Mouse (Mus musculus) stomach, embryonic 15.5 days (tissue): ENCODE measurements at regions not wholly inside any gene's neighbourhood (a gene's known extent, or its start where the extent isn't known, plus 50 kb on each side); places are given as distances from the start of the nearest gene placed in this dataset.

Experiments used
- ATAC-seq: fragments of 200-750 bp; cut with Nextera tagmentation; 2 replicates; pipeline ENCODE4 v1.8.0; 2017; ENCODE audit warnings: low read depth, moderate number of reproducible peaks, moderate TSS enrichment; ENCODE audit not compliant: insufficient read depth, low FRiP score
- H3K27ac ChIP-seq: fragments of 300-500 bp; sonication (generic); 2 replicates; pipeline ENCODE4 v1.5.1; 2015; ENCODE audit warnings: mild to moderate bottlenecking, inconsistent platforms
- H3K27me3 ChIP-seq: fragments of 300-500 bp; sonication (generic); replicated peaks from 2 replicates; pipeline ENCODE4 v1.6.1; 2015; ENCODE audit warnings: inconsistent platforms
- H3K36me3 ChIP-seq: fragments of 300-500 bp; sonication (generic); 2 replicates; pipeline ENCODE4 v1.6.1; 2015; ENCODE audit warnings: inconsistent platforms
- H3K4me1 ChIP-seq: fragments of 300-500 bp; sonication (generic); 2 replicates; pipeline ENCODE4 v1.6.1; 2015; ENCODE audit warnings: inconsistent platforms
- H3K4me2 ChIP-seq: fragments of 300-500 bp; sonication (generic); 2 replicates; pipeline ENCODE4 v1.6.1; 2015; ENCODE audit warnings: mild to moderate bottlenecking, inconsistent platforms
- H3K4me3 ChIP-seq: fragments of 300-500 bp; sonication (generic); replicated peaks from 2 replicates; pipeline ENCODE4 v1.5.1; 2015; ENCODE audit warnings: inconsistent platforms
- H3K9ac ChIP-seq: fragments of 300-500 bp; sonication (generic); 2 replicates; pipeline ENCODE4 v1.6.1; 2015; ENCODE audit warnings: inconsistent platforms
- H3K9me3 ChIP-seq: fragments of 300-500 bp; sonication (generic); 2 replicates; pipeline ENCODE4 v1.6.1; 2016; ENCODE audit warnings: inconsistent platforms
- WGBS: fragments of 180-500 bp; shearing (Covaris S2); methylation state at CpG from one replicate; pipeline ENCODE4 v1.1.7; 2015; 5-methylcytosine and 5-hydroxymethylcytosine counted together

GRCm38 (mm10) chr6:33117877-33118276 is 57.8 kb upstream of the Chchd3 start:
- no peak for ATAC-seq
- Histone ChIP-seq H3K36me3 (no peaks in the 10 kb centered on the region), H3K4me1 (no peaks in the 10 kb centered on the region), H3K9me3 (no peaks in the 10 kb centered on the region), H3K4me3 (no peak overlapping the region), H3K27ac (no peak overlapping the region), H3K9ac (no peak overlapping the region), H3K4me2 (no peak overlapping the region), H3K27me3 (no peaks in the 10 kb centered on the region)
- 29% methylated on average over 1 of the region's 1 CpGs for WGBS

DNA sequence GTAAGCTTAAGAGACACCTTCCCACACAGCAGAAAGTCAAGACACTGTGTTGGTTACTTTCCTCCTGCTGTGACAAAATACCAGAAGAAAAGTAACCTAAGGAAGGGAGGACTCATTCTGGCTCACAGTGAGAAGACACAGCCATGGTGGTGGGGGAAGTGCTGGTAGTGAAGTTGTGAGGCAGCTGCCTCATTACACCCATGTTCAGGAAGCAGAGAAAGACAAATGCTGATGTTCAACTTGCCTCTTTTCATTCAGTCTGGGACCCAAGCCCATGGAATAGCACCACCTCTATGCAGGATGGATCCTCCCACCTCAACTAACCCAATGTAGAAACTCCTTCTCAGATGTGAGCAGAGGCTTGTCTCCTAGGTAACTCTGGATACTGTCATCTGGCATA is 60.5 kb upstream of the Chchd3 start:
- Histone ChIP-seq H3K9ac (no peak overlapping the region), H3K27me3 (no peaks in the 10 kb centered on the region), H3K4me3 (no peak overlapping the region), H3K4me1 (no peaks in the 10 kb centered on the region), H3K9me3 (no peaks in the 10 kb centered on the region), H3K27ac (no peak overlapping the region), H3K36me3 (no peaks in the 10 kb centered on the region), H3K4me2 (no peak overlapping the region)
- ATAC-seq: no peak

DNA sequence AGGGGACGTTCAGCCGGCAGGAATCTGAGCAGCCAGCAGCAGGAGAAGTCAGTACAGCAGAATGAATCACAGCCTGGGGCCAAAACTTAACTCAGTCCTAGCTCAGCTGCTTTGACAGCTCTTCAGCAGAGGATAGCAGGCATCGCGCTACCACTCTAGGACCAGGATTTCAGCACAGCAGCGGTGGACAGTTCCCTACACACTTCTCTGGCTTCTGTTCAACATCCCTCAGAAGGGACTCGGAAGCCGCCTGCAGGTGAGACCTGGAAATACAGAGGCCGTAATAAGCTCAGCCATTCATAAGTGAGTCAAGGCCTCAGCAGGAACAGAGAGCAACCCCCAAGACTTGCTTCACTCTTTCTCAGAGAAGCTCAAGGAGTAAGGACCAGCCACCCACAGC is 66.5 kb upstream of the Chchd3 start:
- Histone ChIP-seq H3K4me1 (no peaks in the 10 kb centered on the region), H3K27ac (no peak overlapping the region), H3K27me3 (no peaks in the 10 kb centered on the region), H3K36me3 (no peaks in the 10 kb centered on the region), H3K9me3 (no peaks in the 10 kb centered on the region), H3K4me3 (no peak overlapping the region), H3K4me2 (no peak overlapping the region), H3K9ac (no peak overlapping the region)
- WGBS: 5% methylated on average over 8 of the region's 8 CpGs
- no peak for ATAC-seq

DNA sequence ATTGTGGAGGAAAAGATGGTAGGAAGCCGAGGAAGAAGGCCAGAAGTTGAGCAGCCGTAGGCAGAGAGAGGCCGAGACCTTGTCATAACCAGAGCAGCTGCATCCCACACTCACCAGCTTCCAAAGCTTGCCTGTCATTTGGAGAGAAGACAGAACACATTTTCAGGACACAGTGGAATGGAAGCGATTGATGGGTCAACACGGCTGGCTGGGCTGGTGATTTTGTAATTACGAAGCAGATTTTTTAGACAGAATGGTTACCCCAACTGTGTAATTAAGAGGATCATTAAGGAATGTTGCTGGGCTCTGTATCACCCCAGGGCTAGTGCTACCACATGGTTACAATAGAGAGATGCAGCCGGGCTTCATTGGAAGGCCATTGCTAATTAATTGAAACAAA is 76.8 kb upstream of the Chchd3 start:
- no peak overlapping the region for H3K4me2 ChIP-seq
- no peaks in the 10 kb centered on the region for H3K9me3 ChIP-seq
- H3K4me1 ChIP-seq: no peaks in the 10 kb centered on the region
- H3K36me3 ChIP-seq: no peaks in the 10 kb centered on the region
- no peak overlapping the region for H3K4me3 ChIP-seq
- H3K27ac ChIP-seq: no peak overlapping the region
- H3K9ac ChIP-seq: no peak overlapping the region
- no peak for ATAC-seq
- H3K27me3 ChIP-seq: no peaks in the 10 kb centered on the region
- 75% methylated on average over 7 of the region's 7 CpGs for WGBS

GRCm38 (mm10) chr6:33137823-33138222 is 77.8 kb upstream of the Chchd3 start:
- H3K4me3 ChIP-seq: no peak overlapping the region
- H3K4me1 ChIP-seq: no peaks in the 10 kb centered on the region
- H3K36me3 ChIP-seq: no peaks in the 10 kb centered on the region
- no peak for ATAC-seq
- no peaks in the 10 kb centered on the region for H3K9me3 ChIP-seq
- no peak overlapping the region for H3K27ac ChIP-seq
- H3K27me3 ChIP-seq: no peaks in the 10 kb centered on the region
- no peak overlapping the region for H3K9ac ChIP-seq
- no peak overlapping the region for H3K4me2 ChIP-seq
- 39% methylated on average over 8 of the region's 8 CpGs for WGBS

DNA sequence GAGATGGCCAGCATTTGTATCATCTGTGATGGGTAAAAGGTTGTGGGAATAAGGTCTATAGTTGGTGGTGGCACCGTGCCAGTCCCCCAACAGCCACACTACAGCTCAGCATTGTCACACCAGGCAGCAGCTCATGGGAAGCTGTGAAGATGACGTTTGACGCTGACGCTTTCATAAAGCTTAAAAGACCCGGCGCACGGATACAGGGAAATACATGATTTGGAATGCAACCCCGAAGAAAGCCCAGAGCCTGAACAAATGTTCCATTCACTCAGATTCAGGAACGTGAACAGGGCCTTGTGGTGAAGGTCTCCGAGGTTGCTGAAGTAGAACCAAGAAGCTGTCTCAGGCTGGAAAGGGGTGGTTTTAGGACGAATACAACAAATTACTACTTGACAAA is 82.4 kb upstream of the Exoc4 start:
- Histone ChIP-seq H3K4me1 (no peaks in the 10 kb centered on the region), H3K4me3 (no peak overlapping the region), H3K9ac (no peak overlapping the region), H3K9me3 (no peaks in the 10 kb centered on the region), H3K27ac (no peak overlapping the region), H3K4me2 (no peak overlapping the region), H3K36me3 (no peaks in the 10 kb centered on the region), H3K27me3 (no peaks in the 10 kb centered on the region)
- no peak for ATAC-seq
- WGBS: 87% methylated on average over 11 of the region's 11 CpGs

DNA sequence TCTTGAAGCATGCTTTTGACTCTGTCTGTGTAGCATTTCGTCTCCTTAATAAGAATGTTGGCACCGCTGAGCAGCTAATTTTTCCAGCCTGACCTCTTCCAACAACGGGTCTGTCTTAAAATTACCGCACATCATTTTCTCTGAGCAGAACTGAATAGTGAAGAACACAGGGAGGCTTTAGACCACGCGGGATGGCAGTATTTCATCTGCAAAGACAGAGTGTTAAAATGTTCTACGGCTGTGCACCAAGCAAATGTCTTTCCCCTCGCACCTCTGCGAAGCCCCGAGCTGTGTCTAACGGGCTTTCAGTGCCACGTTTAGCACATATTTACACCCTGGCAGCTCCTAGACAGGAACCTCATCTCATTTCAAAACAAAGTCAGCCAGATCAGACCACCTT is 75.3 kb upstream of the Exoc4 start:
- Histone ChIP-seq H3K9me3 (no peaks in the 10 kb centered on the region), H3K4me3 (no peak overlapping the region), H3K4me1 (no peaks in the 10 kb centered on the region), H3K27me3 (no peaks in the 10 kb centered on the region), H3K4me2 (no peak overlapping the region), H3K9ac (no peak overlapping the region), H3K27ac (no peak overlapping the region), H3K36me3 (no peaks in the 10 kb centered on the region)
- ATAC-seq: no peak
- WGBS: 56% methylated on average over 12 of the region's 12 CpGs

DNA sequence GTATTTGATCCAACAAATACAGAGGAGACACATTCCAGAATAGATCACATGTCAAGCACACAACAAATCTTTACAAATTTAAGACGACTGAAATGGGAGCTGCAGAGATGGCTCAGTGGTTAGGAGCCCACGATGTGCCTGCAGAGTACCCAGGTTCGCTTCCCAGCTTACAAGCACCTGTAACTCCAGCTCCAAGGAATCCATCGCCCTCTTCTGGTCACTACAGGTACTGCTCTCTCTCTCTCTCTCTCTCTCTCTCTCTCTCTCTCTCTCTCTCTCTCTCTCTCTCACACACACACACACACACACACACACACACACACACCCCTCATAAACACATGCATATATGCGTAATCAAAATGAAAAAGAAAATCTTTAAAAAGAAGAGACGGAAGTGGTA is 74.3 kb upstream of the Exoc4 start:
- H3K9me3 ChIP-seq: no peaks in the 10 kb centered on the region
- ATAC-seq: no peak

DNA sequence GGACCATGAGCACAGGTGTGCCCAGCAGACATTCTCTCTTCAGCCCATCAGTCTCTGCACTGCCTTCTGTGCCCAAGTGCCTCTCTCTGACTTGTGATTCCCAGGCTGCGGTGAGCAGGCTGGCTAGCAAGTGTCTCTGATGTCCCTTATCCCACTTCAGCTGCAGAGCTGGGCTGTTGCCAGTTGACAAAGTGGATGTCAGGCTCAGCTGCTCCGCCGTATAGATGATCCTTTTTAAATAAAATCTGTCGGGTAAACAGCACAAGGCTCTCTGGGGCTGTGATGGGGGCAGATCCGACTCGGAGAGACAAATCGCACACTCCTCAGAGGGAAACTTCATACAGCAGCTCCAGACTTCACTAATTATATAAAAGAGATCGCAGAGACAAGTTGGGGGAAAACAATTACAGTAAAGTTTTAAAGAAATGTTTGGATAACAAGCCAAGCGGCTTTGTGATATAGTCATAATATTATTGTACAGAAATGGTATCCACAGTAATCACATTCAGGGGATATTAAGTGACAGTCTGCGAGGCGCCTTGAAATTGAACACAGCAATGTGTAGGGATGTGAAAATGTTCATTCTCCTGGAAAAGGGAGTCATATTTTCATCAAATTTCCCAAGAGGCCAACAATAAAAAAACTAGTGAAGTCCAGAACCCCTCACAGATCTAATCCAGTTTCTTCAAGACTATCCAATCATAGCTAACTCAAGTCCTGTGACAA is 59.2 kb upstream of the Exoc4 start:
- Histone ChIP-seq H3K9ac (no peak overlapping the region), H3K9me3 (no peaks in the 10 kb centered on the region), H3K4me1 (no peaks in the 10 kb centered on the region), H3K27ac (no peak overlapping the region), H3K4me2 (no peak overlapping the region), H3K4me3 (no peak overlapping the region), H3K36me3 (no peaks in the 10 kb centered on the region), H3K27me3 (no peaks in the 10 kb centered on the region)
- no peak for ATAC-seq
- WGBS: 37% methylated on average over 11 of the region's 11 CpGs

More for the DNA sequence above, 74.3 kb upstream of the Exoc4 start:
- Histone ChIP-seq H3K4me1 (no peaks in the 10 kb centered on the region), H3K4me3 (no peak overlapping the region), H3K27me3 (no peaks in the 10 kb centered on the region), H3K9ac (no peak overlapping the region), H3K4me2 (no peak overlapping the region), H3K27ac (no peak overlapping the region), H3K36me3 (no peaks in the 10 kb centered on the region)
- WGBS: 60% methylated on average over 6 of the region's 6 CpGs

- H3K9me3 ChIP-seq: no peaks in the 10 kb centered on the region
- H3K4me2 ChIP-seq: no peak overlapping the region
- H3K27ac ChIP-seq: no peak overlapping the region
- no peaks in the 10 kb centered on the region for H3K36me3 ChIP-seq
- ATAC-seq: peak; percentile 58; the same call in 1 of the 2 replicates
- H3K27me3 ChIP-seq: no peaks in the 10 kb centered on the region
- 73% methylated on average over 3 of the region's 3 CpGs for WGBS
- H3K4me1 ChIP-seq: no peaks in the 10 kb centered on the region
- no peak overlapping the region for H3K4me3 ChIP-seq
- no peak overlapping the region for H3K9ac ChIP-seq
Observed at GRCm38 (mm10) chr6:33193823-33194222, 55.1 kb upstream of the Exoc4 start.
